Mouse (Mus musculus): ENCODE data around the gene Calm4.
A peak's percentile ranks its signal among the peaks of the same experiment; 100 is the strongest.

Gene Calm4

DNA sequence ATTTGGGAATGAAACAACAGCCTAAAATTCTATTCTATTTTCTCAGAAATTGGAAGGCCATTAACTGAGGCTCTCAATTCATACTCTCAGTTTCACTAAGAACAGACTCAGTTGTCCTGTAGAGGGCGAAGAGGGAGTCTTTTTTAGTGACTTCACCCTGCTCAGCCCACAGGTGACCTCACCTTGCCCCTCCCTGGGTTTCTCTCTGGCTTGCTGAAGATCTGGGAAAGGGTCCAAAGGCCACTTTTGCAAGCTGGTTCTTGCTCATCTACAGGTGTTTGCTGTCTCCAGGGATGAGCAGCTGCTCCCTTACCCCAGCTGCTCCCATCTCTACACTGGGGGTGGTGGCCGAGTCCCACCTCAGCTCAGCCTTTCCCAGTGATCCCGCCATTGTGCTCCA lies 24.8 kb downstream of the Calm4 start:
- no peak for DNase-seq

DNA sequence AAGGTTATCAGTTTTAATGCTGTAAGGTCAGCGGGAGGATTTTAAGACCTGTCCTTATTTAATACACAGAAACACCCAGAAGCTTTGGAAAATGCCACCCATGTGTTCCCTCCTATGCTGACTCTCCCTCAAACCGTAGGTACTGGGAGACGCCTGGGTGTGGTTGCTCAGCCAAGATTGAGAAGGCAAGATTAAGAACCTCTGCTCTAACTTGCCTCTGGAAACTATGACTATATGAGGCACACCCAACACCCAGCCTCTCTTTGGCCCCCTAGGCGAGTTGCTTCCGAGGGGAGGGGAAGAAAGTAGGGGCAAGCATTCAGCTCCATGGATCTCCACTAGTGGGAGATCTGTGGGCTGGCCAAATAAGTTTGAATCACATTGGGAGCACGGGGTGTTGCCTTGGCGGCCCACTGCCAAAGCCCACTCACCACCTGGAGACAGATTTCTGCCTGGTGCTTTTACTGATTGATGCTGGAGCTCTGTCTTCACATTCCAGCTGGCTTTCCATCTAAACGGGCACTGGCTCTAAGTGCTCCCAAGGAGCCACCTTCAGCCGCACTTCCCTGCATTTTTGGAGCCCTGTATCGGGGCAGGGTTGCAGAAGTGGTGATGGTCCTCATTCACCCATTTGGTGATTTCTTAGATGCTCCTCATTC lies 25.5 kb downstream of the Calm4 start:
- no peak for DNase-seq

DNA sequence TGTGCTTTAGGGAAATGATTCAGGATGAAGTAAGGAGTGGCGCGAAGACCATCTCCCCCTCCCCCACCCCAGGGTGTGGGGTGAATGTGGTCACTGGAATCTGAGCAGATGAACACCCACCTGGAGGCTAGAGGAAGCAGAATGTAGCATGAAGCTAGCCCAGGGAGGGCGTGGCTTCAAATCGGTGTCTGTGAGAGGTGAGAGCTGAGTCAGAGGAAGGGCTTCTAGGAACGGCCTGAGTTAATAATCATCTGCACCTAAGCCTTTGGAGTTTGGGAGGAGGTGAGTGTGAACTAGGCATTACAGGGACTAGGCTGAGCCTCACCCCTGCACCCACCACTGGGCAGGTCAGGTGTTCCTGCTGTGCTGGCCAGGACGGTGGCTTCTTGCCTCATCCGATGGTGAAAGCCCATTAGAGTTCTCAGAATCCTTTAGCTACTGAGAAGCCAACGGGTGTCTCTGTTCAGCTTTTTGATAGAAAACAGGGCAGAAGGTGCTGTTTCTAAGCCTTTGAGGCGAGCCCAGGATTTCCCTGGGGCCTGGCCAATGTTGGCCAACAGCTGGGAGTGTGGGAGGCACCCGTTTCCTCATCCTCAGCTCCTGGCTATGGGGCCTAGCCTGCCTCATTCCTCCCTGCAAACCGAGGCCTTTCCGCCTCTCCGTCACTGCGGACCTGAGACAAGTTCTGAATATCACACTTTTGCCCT lies 28.2 kb downstream of the Calm4 start:
- no peak for DNase-seq

DNA sequence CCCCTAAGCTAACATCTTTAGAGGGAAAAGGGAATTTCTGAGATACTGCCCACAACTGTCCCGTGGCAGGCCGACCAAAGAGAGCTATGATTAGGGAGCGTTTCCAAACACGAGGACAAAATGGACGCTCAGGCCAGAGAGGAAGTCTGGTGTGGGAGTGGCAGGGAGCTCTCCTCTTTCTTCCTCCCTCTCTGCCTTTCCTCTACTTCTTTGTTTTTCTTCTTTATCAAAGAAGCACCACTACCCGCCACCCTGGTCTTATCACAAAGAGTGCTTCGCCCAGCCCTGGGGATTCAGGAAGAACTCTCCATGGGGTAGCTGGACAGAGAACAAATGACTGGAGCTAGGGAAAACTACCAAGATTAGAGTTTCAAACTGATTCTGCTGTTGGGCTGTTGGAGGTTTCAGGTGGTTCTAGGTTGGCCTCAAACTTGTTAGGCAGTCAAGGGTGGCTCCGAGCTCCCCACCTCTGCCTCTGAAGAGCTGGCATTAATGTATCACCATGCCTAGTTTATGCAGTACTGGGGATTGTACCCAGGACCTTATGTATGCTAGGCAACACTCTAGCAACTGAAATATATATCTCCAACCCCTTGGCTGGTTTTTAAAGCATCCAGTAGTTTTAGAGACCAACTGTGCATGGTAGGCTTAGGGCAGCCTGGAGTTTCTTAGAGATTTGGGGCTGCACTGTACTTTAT lies 28.9 kb downstream of the Calm4 start:
- no peak for DNase-seq

DNA sequence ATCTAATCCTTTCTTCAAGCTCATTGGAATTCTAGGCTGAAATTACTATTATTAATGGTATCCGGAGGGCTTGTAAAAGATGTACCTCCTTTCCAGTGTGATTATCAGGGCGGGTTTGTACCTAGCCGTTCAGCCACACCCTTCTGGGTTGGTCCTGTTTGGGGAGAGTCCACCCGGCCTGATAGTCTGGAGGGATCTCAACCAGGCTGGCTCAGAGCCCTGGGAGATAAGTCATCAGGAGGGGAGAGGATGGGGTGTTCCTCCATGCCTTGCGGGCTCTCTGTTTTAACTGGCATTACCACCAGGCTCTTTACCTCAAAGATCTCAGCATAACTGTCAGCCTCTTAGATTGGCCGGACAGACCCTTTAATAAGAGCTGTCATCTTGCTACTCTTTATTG lies 29.6 kb downstream of the Calm4 start:
- no peak for DNase-seq

DNA sequence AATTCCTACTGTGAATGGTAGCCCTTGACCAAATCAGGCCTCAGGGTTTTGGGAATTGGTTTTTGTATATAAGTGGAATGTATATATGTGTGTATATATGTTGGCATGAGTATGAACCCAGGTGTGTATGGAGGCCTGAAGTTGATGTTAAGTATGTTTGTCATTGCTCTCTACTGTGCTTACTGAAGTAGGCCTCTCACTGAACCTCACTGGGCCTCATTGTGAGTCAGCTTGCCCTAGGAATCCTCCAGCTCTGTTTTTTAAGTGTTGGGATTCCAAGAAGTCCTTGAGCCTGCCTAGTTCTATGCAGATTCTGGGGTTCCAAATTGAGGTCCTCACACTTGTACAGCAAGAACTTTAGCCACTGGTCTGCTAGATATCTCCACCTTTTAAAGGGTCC lies 32.3 kb downstream of the Calm4 start:
- no peak for DNase-seq

DNA sequence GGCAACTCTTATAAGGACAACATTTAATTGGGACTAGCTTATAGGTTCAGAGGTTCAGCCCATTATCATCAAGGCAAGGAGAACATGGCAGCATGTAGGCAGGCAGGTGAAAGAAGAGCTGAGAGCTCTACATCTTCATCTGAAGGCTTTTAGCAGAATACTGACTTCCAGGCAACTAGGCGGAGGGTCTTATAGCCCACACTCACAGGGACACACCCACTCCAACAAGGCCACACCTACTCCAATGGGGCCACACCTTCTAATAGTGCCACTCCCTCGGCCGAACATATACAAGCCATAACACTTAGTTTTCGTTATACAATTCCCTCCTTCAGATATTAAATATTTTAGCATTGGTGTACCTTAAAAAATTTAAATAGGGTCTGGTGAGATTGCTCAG lies 35.3 kb downstream of the Calm4 start:
- no peak for DNase-seq

DNA sequence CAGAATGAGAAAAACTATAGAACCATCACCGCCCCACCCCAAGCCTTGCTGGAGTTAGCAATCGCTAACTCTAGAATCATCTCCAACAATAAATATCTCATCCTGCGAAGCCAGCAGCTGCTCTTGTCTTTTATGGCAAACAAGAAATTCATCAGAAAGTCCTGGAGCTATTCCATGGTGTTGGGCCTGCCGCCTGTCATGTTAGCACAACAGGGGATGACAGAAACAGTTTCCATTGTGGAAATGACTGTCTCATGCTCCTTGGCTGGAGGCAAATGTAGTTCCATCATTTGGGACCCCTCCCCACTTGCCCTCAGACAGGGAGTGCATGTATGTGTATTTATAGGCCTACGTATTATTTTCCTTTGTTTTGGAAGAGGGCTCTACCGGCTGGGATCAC lies 38.9 kb downstream of the Calm4 start:
- DNase-seq: no peak

DNA sequence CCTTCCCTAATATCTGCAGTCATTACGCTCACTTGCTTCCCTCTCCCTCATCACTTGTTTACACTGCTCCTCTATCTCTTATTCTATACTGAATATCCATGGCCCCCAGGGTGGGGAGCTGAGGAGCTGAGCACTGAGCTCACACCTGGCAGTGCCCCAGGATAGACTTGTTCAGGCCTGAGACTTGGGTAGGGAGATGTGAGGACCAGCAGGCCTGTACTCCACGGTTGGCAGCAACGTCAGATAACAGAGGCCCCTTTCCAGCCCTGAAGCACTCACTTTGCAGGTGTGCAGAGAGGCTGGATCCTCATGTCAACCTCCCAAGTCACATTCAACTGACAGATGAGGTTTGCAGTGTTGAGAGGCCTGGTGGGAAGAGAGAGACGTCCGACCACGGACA lies 39.6 kb downstream of the Calm4 start:
- no peak for DNase-seq

DNA sequence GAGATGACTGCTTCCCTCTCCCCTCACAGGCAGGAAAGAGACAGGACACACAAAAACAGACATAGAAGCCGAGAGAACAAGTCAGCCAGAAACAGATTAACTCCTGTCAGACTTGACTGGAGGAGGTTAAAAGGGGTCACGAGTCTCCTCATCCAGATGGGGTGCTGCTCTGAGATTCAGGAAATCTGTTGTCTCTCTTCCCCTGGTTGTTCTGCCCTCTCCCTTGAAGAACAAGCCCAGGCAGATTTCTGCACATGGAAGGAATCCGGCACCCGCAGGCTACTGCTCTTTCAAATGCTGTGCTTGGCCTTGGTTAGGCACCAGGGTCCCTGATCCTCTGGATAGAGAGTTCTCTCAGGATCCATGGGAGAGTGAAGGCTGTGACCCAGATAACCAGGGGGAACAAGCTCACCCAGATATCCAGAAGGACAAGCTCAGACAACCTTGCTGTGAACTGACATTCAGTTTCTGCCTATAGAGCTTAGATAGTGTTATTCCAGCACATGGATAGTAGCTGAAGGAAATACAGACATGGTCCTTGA lies 40.2 kb downstream of the Calm4 start:
- DNase-seq: peak; percentile 43

DNA sequence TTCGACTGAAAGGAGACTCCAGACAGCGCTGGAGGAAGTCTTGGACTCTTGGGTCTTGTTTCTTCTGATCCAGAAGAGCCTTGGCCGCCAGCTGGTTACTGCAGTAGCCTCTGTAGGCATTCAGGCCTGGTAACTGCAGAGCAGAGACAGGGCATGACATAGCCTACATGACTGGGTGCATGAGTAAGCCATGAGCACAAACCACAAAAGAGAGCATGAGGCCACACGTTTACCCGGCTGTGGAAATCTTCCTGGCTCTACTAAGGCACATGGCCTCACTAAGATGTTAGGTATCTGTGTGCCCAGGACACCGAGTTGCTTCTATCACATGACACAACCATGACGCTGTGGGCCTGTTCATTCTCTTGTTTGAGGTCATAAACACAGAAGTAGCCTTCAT lies 49.1 kb downstream of the Calm4 start:
- DNase-seq: no peak

Measured in embryo, embryonic 11 days (tissue).